Mouse (Mus musculus): ENCODE data around the gene Cit.

Gene Cit

DNA sequence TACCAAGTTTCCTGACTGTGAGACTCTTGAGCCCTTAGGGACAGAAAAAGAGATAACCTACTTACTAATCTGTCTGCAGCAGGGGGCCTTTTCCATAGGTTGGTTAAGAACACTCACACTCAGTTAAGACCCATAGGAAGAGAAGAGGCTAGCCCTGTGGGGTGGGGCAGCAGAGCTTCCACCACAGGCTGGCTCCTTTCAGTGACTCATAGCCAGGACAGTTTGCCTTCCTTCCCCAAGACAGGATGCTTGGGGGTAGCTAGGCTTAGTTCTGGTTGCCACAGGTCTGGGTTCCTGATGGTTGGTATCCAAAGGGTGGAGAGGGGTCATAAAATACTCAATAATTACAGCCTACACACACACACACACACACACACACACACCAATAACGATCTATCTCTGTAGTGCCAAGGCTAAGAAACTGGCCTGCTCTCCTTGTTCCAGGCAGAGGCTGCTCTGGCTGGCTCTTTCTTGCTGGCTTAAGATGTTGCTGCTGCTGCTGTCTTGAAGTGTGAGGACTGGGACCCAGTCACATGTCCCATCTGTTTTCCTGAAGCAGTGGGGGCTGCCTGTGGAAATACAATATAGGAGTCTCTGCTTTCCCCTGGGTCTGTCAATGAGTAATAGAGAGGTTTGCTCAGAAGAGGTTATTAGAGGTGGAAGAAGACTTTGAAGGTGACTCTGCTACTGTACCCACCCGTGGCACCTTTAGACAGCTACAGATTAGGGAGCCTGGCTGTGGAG is 165.0 kb downstream of the Cit start:
- no peak for DNase-seq (ENCODE audit: low spot score in 2 of 2)

DNA sequence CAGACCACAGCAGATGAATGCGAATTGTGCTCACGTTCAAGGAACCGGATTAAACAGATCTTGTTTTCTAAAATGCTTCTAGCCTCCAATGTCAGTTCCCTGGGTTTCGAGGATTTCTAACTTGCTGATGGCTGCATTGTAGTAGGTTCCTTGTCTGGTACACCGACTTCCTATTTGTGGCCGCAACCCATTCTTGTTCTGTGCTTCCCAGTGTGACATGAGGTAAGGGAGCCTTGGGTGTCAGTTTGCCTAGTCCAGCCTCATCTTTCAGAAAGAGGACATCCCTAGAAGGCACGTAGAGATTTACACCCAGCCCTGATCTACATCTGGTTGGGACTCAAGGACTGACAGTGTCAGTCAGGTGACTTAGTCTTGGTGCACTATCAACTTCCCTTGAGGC is 166.6 kb downstream of the Cit start:
- no peak for DNase-seq (ENCODE audit: low spot score in 2 of 2)

GRCm38 (mm10) chr5:116012503-116012902 is 167.4 kb downstream of the Cit start:
- no peak for DNase-seq (ENCODE audit: low spot score in 2 of 2)

DNA sequence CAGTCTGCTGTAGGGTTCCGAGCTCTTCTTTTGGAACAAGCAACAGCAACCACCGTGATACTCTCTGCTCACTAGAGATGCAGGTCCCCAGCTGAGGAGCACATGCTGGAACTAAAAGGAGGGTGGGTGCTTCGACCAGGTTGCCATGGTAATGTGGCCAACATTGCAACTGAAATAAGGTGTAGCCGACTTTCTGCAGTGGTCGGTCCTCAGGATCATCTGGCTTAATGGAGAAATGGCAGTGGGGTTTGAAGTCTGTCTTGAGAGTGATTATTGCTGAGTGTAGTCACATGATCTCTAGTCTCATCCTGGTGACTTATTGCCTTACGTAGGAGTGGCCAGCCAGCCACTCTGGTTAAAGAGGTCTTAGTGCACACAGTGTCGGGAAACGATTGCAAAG is 168.7 kb downstream of the Cit start:
- no peak for DNase-seq (ENCODE audit: low spot score in 2 of 2)

DNA sequence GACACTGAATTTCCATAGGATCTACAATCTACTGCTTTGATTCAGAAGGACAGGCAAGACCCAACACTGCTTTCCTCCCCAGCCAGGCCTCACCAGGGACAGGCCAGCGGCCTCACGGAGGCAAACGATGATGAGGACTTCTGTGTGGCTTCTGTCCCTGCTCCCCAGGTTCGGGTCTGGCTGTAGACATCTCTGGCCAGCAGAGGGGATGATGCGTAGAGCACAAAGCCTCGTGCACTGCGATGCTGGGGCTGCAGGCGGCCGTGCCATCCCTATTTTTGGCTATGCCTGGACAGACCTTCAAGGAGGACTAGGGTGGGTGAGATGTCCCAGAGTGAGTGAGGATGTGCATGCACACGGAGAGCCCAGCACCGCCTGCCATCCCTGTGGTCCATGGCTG is 169.2 kb downstream of the Cit start:
- no peak for DNase-seq (ENCODE audit: low spot score in 2 of 2)

- DNase-seq (ENCODE audit: low spot score in 2 of 2) = peak in 1 of 2 experiments; percentile 49
Observed at GRCm38 (mm10) chr5:116016542-116016941, 171.5 kb downstream of the Cit start.

- DNase-seq (ENCODE audit: low spot score in 2 of 2) = no peak
Observed at GRCm38 (mm10) chr5:116017391-116017790, 172.3 kb downstream of the Cit start.

DNA sequence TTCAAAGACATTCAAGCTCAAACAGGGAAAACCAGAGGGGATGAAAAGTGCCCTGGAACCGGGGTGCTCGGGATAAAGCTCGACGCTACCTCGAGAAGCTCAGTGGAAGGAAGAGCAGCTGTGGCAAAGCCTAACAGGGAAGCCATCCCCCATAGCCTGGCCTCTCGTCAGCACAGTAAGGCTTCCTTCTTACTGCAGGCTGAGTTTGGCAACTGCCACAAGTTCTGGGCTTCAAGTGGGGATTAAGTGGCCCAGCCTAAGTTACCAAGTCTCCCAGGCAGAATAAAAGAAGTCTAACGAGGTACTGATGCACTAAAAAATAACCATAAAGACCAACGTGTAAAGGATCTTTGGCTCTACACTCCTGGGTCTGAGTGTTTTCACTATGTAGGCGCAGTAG is 173.1 kb downstream of the Cit start:
- DNase-seq (ENCODE audit: low spot score in 2 of 2) = no peak

GRCm38 (mm10) chr5:116018784-116019183 is 173.7 kb downstream of the Cit start:
- DNase-seq (ENCODE audit: low spot score in 2 of 2) = no peak

DNA sequence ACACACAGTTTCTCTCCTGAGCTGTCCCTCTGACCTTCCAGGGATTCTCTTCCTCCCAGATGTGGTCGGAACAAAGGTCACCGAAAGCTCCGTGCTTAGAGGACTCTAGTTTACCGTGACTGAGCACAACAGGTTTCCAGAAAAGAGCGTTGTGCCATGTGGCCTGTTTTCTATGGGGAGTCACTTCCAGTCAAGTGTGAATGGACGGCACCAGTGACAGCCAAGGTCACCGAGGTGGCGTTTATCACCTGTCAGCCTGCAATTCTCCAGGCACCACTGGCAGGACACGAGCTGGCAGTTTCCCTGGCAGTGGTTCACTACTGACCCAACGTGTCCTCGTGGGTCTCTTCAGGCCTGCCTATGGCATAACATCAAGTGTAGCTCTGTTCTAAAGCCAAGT is 174.3 kb downstream of the Cit start:
- DNase-seq (ENCODE audit: low spot score in 2 of 2) = no peak

DNA sequence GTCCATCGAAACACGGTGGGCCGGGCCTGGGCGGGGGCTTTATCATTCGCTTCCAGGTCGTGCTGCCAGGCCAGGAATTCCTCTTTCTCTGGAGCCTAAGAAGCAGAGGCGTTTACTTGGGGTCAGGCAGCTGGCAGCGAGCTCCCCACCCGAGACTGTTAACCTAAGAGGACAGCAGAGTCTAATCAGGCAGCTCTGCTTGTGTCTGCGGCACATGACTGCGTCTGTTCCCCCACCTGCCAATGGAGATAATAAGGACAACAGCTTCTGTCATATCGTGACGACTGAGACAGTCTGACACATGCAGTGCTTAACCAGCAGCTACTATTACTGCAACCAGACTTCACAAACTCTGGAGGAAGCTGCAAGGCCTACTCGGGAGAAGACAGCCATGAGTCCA is 176.5 kb downstream of the Cit start:
- no peak for DNase-seq (ENCODE audit: low spot score in 2 of 2)

DNA sequence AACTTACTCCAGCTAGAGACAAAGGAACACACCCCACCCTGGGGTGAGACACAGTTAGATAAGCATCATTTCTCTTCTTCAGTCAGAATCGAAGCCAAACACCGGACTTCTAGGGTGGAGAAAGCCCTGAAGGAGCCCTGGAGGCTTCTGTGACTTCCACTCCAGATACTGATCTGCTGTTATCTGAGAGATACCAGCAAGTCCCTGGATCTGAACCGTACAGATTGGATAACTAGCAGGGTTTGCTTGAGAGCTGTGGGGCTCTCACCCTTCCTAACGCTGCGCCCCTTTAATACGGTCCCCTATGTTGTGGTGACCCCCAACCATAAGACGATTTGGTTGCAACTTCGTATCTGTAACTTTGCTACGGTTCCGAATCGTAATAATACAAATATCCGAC is 177.1 kb downstream of the Cit start:
- no peak for DNase-seq (ENCODE audit: low spot score in 2 of 2)

- DNase-seq (ENCODE audit: low spot score in 2 of 2) = no peak
Observed at GRCm38 (mm10) chr5:116022658-116023200, 177.7 kb downstream of the Cit start.

- DNase-seq (ENCODE audit: low spot score in 2 of 2) = no peak
Observed at GRCm38 (mm10) chr5:116023251-116023661, 178.2 kb downstream of the Cit start.

GRCm38 (mm10) chr5:116023821-116024284 is 178.8 kb downstream of the Cit start:
- no peak for DNase-seq (ENCODE audit: low spot score in 2 of 2)

DNA sequence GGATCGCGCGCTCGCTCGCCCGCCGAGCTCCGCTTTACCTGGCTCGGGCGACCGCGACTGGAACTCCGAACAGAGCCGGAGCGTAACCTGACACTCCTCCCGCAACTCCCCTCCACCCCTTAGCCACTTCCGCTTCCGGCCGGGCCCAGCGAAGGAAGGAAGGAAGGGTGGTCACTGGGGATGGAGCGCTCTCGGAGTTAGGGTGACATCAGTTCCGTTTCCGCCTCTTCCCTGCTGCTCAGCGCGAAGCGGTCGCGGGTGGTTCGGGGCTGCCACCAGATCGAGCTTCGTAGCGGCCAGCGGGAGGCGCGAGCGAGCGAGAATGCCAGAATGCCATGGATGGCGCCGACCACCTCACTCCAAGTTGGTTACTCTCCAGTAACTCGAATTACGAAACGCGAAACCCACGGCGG is 179.3 kb downstream of the Cit start, which contains the start of gene Prkab1:
Prkab1 (minus strand) TSS at position 182 of the 413 bp plus-strand sequence.
- DNase-seq (ENCODE audit: low spot score in 2 of 2) = peak; percentile 86 to 92

GRCm38 (mm10) chr5:116026107-116026506 is 181.0 kb downstream of the Cit start:
- DNase-seq (ENCODE audit: low spot score in 2 of 2) = no peak

DNA sequence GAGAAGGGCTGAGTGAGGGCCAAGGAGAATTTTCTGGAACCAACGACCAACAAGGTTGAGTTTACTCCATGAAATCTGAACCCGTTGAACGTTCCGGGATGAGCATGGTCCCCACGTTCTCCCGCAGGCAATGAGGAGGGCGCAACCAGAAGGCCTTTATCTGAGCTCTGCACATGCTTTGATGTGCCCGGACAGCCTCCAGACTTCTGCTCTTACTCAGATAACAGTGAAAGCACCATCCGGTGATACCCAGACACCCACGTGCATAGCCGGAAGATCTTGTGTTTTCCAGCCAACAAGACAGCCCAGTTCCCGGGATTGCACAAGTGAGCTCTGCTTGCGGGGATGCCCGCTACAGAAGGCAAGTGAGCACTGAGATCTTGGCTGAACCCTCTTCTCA is 181.5 kb downstream of the Cit start:
- no peak for DNase-seq (ENCODE audit: low spot score in 2 of 2)

DNA sequence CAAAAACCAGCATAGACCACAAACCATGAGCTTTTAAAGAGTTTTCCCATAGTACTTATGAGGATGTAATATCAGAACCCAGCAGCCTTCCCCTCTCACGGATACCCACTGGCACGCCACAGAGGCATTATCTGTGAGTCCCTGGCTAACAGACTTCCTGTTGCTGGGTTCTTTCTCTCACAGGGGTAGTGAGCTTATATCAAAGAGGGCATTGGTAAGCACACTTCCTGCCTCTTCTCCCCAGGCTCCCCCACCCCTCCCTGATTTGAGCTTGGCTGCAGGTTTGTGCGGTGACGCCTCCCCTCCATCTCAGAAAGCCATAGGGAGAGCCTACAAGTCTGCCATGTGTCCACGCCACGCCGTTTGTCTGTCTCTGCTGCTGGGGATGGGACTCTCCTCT is 184.0 kb downstream of the Cit start:
- DNase-seq (ENCODE audit: low spot score in 2 of 2) = no peak

GRCm38 (mm10) chr5:116030566-116031189 is 185.6 kb downstream of the Cit start:
- DNase-seq (ENCODE audit: low spot score in 2 of 2) = no peak

- DNase-seq (ENCODE audit: low spot score in 2 of 2) = no peak
Observed at GRCm38 (mm10) chr5:116031190-116031577, 186.1 kb downstream of the Cit start.

DNA sequence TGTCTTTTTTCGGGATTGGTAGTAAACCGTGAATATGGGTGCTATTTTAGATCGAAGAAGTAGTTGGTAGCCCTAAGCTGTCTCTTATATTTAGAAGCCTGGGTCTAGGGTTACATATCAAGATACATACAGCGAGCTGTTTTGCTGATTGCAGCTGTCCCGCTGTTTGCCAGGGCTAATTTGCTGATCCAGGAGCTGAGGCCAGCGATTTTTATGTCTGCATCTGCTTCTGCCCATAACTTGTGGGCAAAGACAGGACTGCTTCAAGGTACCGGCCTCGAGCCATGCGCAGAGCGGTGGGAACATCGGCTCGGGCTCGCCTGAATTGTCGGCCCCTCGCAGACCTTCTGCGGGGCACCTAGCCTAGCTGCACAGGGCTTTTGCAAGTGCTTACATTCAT is 191.4 kb downstream of the Cit start:
- no peak for DNase-seq (ENCODE audit: low spot score in 2 of 2)

DNA sequence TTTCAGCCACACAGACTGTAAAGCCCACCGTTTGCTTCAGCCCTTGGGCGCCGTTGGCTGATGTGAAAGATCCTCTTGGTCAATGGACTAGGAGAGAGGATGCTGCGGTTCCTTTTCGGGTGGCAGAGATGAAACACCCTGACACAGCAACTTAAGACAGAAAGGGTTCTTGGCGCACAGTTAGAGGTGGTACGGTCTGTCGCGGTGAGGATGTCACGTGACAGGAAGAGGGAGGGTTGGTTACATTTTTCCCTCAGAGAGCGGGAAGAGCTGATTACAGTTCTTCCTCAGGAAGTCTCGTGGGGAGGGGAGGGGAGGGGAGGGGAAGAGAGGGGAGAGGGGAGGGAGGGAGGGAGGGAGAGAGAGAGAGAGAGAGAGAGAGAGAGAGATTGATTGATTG is 192.7 kb downstream of the Cit start:
- DNase-seq (ENCODE audit: low spot score in 2 of 2) = no peak

Measured in right cerebral cortex, postnatal 36 days (tissue).